In the genomic region with DNA sequence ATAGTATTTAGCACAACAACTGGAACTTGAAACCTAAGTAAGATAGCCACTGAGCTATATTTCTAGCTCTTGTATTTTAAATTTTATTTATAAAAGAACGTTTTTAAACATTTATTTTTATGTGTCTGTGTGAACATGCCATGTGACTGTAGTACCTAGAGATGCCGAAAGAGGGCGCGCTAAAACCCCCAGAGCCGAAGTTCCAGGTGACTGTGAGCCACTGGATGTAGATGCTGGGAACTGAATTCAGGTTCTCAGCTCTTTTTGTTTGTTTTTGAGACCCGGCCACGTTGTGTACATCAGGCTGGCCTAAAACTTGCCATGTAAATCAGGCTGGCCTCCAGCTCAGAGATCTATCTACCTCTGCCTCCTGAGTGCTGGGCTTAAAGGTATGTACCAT, we compare ENCODE assay signal across 11 mouse cellular contexts. TPM values are rescaled to one million over a fixed set of nuclear protein-coding genes. Genes with fewer than 3 reads are reported as not detected.
A peak's percentile ranks its signal among the peaks of the same experiment; 100 is the strongest.
DNase-seq lines count a peak whose midpoint lies in the region; ATAC-seq and TF ChIP-seq lines count a peak whose summit lies in the region.
"Had no signal": no experiment of that assay in that cellular context is flagged by ENCODE, and none has a peak within 500 bp of the region (broad histone marks: within the 10 kb centered on the region; RNA-seq: fewer than 3 reads in every experiment).

No protein-coding gene starts in this region.

- H3K4me2 ChIP-seq in hindbrain, embryonic 11.5 days (replicated peaks; ENCODE audit: low read depth, low read length): no peak overlapping the region
- no peak overlapping the region for H3K4me2 ChIP-seq in hindbrain, embryonic 16.5 days (ENCODE audit: low read length)

- H3K27ac ChIP-seq in hindbrain, embryonic 11.5 days (ENCODE audit: low read depth, low read length): no peak overlapping the region
- no peak overlapping the region for H3K27ac ChIP-seq in hindbrain, embryonic 16.5 days (ENCODE audit: low read depth, low read length)

- in situ Hi-C loops in Patski (cut with MboI; ENCODE audit: low pct_unique_long_range_greater_than_20kb): no loop called here

- H3K36me3 ChIP-seq in hindbrain, embryonic 11.5 days (ENCODE audit: control insufficient read depth, insufficient read depth, low read length): no peaks in the 10 kb centered on the region
- no peaks in the 10 kb centered on the region for H3K36me3 ChIP-seq in hindbrain, embryonic 16.5 days (ENCODE audit: control insufficient read depth, insufficient read depth, low read length)

- CTCF ChIA-PET in Patski (lab: Charles Lee): interaction anchor here (0.8 to 4.7 kb wide), 7 partner anchors 12 to 148 kb away, joined by 3 to 32 read pairs (median 3); no protein-coding TSS in a partner anchor

- no peak overlapping the region for H3K9ac ChIP-seq in hindbrain, embryonic 11.5 days (ENCODE audit: low read depth, low read length)
- H3K9ac ChIP-seq in hindbrain, embryonic 16.5 days (ENCODE audit: low read depth, low read length): no peak overlapping the region

- POLR2A ChIA-PET in Patski (lab: Charles Lee): no interaction called here

- H3K4me3 ChIP-seq in hindbrain, embryonic 11.5 days (ENCODE audit: low read depth, low read length): no peak overlapping the region
- H3K4me3 ChIP-seq in hindbrain, embryonic 16.5 days (ENCODE audit: low read length): no peak overlapping the region

- ATAC-seq in hindbrain, embryonic 11.5 days (ENCODE audit: low FRiP score): no peak
- no peak for ATAC-seq in hindbrain, embryonic 16.5 days
- no peak for ATAC-seq in Patski
- ATAC-seq in granulocyte monocyte progenitor cell, adult 5-6 weeks (replicated peaks; ENCODE audit: poor library complexity, severe bottlenecking): no peak

- no peaks in the 10 kb centered on the region for H3K27me3 ChIP-seq in hindbrain, embryonic 11.5 days (ENCODE audit: control insufficient read depth, insufficient read depth, low read length)
- H3K27me3 ChIP-seq in hindbrain, embryonic 16.5 days (replicated peaks; ENCODE audit: control insufficient read depth, insufficient read depth, low read length): no peaks in the 10 kb centered on the region; the same call in 1 of the 2 replicates
- no peaks in the 10 kb centered on the region for H3K27me3 ChIP-seq in Patski

- DNase-seq in hindbrain, embryonic 11.5 days (ENCODE audit: low spot score): peak; percentile 48
- peak; percentile 63 for DNase-seq in A20 (ENCODE audit: low read depth, low spot score)
- no peak for DNase-seq in Patski (ENCODE audit: low read depth, low spot score)
- peak; percentile 45 for DNase-seq in lung, postnatal 36 days
- no peak for DNase-seq in adrenal gland, postnatal 10 days
- DNase-seq in frontal cortex, postnatal 14 days (ENCODE audit: low spot score in 2 of 2): no peak
- DNase-seq: gastrocnemius, postnatal 25 days had no signal

- H3K4me1 ChIP-seq in hindbrain, embryonic 11.5 days (replicated peaks; ENCODE audit: control insufficient read depth, insufficient read depth, low read length): no peaks in the 10 kb centered on the region
- 0 out of 2 replicates have a peak, but pooled peaks cover 2% of the 10 kb centered on the region for H3K4me1 ChIP-seq in hindbrain, embryonic 16.5 days (ENCODE audit: control insufficient read depth, insufficient read depth, low read depth, low read length)

- peak; percentile 74 for TF ChIP-seq CTCF in Patski (IDR thresholded peaks at IDR 0.05)

- 24% methylated on average over 7 of the region's 7 CpGs for WGBS in hindbrain, embryonic 11.5 days
- WGBS in hindbrain, embryonic 16.5 days: 22% methylated on average over 7 of the region's 7 CpGs

- H3K9me3 ChIP-seq in hindbrain, embryonic 11.5 days (ENCODE audit: control insufficient read depth, low read length): no peaks in the 10 kb centered on the region
- H3K9me3 ChIP-seq in hindbrain, embryonic 16.5 days (ENCODE audit: control insufficient read depth, low read length): no peaks in the 10 kb centered on the region

RNA-seq across cellular contexts. Expression of a gene that starts 3.0 kb away (rescaled TPM):
- polyA plus RNA-seq in hindbrain, embryonic 11.5 days (2014; fragmentation: Nextera tagmentation; extraction: Ambion mirVana): 0.77 and 1.0 TPM in 2 replicates
- 0.47 and 0.81 TPM in 2 replicates for polyA plus RNA-seq in hindbrain, embryonic 16.5 days (2015; fragmentation: Nextera tagmentation; extraction: Ambion mirVana)
- polyA plus RNA-seq in Patski (2021): 0.32 TPM
- total RNA-seq in granulocyte monocyte progenitor cell, adult 5-6 weeks (2014; fragmentation: Nextera tagmentation): 0.58 TPM in 1 of 2 replicates, not detected in the other
- not detected in 2 replicates for total RNA-seq in granulocyte monocyte progenitor cell, adult 5-6 weeks (2017)
- not detected for total RNA-seq in adrenal gland, postnatal 10 days (2021)
- total RNA-seq: adrenal gland, postnatal 4 days; gastrocnemius, postnatal 25 days had no signal
- polyA plus RNA-seq: neural tube, embryonic 11.5 days had no signal

RNA-seq across cellular contexts. Expression of a gene that starts 24.4 kb away (rescaled TPM):
- 7.8 and 9.0 TPM in 2 replicates for polyA plus RNA-seq in hindbrain, embryonic 11.5 days (2014; fragmentation: Nextera tagmentation; extraction: Ambion mirVana)
- polyA plus RNA-seq in hindbrain, embryonic 16.5 days (2015; fragmentation: Nextera tagmentation; extraction: Ambion mirVana): 17.3 and 19.8 TPM in 2 replicates
- 8.1 TPM for polyA plus RNA-seq in Patski (2021)
- total RNA-seq in granulocyte monocyte progenitor cell, adult 5-6 weeks (2014; fragmentation: Nextera tagmentation): 1.8 and 3.1 TPM in 2 replicates
- 1.6 and 2.3 TPM in 2 replicates for total RNA-seq in granulocyte monocyte progenitor cell, adult 5-6 weeks (2017)
- 10 to 100 TPM; 18.5 to 22.8 TPM for total RNA-seq in adrenal gland, postnatal 10 days (2021)

RNA-seq across cellular contexts. Expression of a gene that starts 29.0 kb away (rescaled TPM):
- polyA plus RNA-seq in hindbrain, embryonic 11.5 days (2014; fragmentation: Nextera tagmentation; extraction: Ambion mirVana): 10.1 and 12.7 TPM in 2 replicates
- polyA plus RNA-seq in hindbrain, embryonic 16.5 days (2015; fragmentation: Nextera tagmentation; extraction: Ambion mirVana): 14.2 TPM in 2 replicates
- polyA plus RNA-seq in Patski (2021): 20.5 TPM
- total RNA-seq in granulocyte monocyte progenitor cell, adult 5-6 weeks (2014; fragmentation: Nextera tagmentation): 40.9 and 43.8 TPM in 2 replicates
- 15.6 and 22.4 TPM in 2 replicates for total RNA-seq in granulocyte monocyte progenitor cell, adult 5-6 weeks (2017)
- 10 to 100 TPM; 13.2 to 14.6 TPM for total RNA-seq in adrenal gland, postnatal 10 days (2021)

RNA-seq across cellular contexts. Expression of a gene that starts 54.2 kb away (rescaled TPM):
- polyA plus RNA-seq in hindbrain, embryonic 11.5 days (2014; fragmentation: Nextera tagmentation; extraction: Ambion mirVana): 59.9 and 67.6 TPM in 2 replicates
- 88.8 and 99.8 TPM in 2 replicates for polyA plus RNA-seq in hindbrain, embryonic 16.5 days (2015; fragmentation: Nextera tagmentation; extraction: Ambion mirVana)
- polyA plus RNA-seq in Patski (2021): 35.6 TPM
- 42.8 and 63.5 TPM in 2 replicates for total RNA-seq in granulocyte monocyte progenitor cell, adult 5-6 weeks (2014; fragmentation: Nextera tagmentation)
- total RNA-seq in granulocyte monocyte progenitor cell, adult 5-6 weeks (2017): 54.8 and 58.7 TPM in 2 replicates
- 10 to 100 TPM; 22.8 to 27.6 TPM for total RNA-seq in adrenal gland, postnatal 10 days (2021)

Comparison
In these comparisons a context has a peak if more than half of its experiments do, and no peak if none do; other contexts are left out.
1. DNase-seq: peak in hindbrain, embryonic 11.5 days (single experiment), A20 (single experiment) and lung, postnatal 36 days (single experiment); none in Patski (single experiment), adrenal gland, postnatal 10 days (single experiment) and frontal cortex, postnatal 14 days (0 of 2).